ENCODE assay signal across 37 mouse cellular contexts in genomic region chr10:58211213-58211612, GRCm38 (mm10). TPM values are rescaled to one million over a fixed set of nuclear protein-coding genes. Genes with fewer than 3 reads are reported as not detected.
"Had no signal": no experiment of that assay in that cellular context is flagged by ENCODE, and none has a peak within 500 bp of the region (broad histone marks: within the 10 kb centered on the region; RNA-seq: fewer than 3 reads in every experiment).

No protein-coding gene starts in this region.

- H3K27me3 ChIP-seq: heart, embryonic 12.5 days; hindbrain, embryonic 12.5 days; intestine, embryonic 15.5 days; limb, embryonic 13.5 days; limb, embryonic 15.5 days; liver, embryonic 12.5 days had no signal

- H3K4me1 ChIP-seq: heart, embryonic 10.5 days; heart, embryonic 12.5 days; hindbrain, embryonic 10.5 days; hindbrain, embryonic 12.5 days; intestine, embryonic 15.5 days; limb, embryonic 13.5 days; limb, embryonic 15.5 days; liver, embryonic 12.5 days had no signal

- H3K9me3 ChIP-seq: intestine, embryonic 15.5 days; limb, embryonic 15.5 days had no signal

- DNase-seq: gastrocnemius, adult 2 months; gastrocnemius, postnatal 10 days; gastrocnemius, postnatal 25 days; heart, postnatal 10 days; heart, postnatal 4 days; kidney, adult 18-20 months; kidney, postnatal 10 days; kidney, postnatal 25 days; kidney, postnatal 4 days had no signal

- H3K4me3 ChIP-seq: gastrocnemius, adult 2 months; heart, embryonic 10.5 days; heart, embryonic 12.5 days; hindbrain, embryonic 10.5 days; hindbrain, embryonic 12.5 days; intestine, embryonic 15.5 days; layer of hippocampus, adult 2 months; left cerebral cortex, adult 2 months; limb, embryonic 13.5 days; limb, embryonic 15.5 days; liver, embryonic 12.5 days had no signal

- H3K27ac ChIP-seq: gastrocnemius, adult 2 months; heart, embryonic 10.5 days; hindbrain, embryonic 10.5 days; hindbrain, embryonic 12.5 days; hindbrain, embryonic 14.5 days; intestine, embryonic 15.5 days; layer of hippocampus, adult 2 months; left cerebral cortex, adult 2 months; limb, embryonic 13.5 days; limb, embryonic 15.5 days; liver, embryonic 12.5 days had no signal

- H3K36me3 ChIP-seq: heart, embryonic 10.5 days; heart, embryonic 12.5 days; hindbrain, embryonic 10.5 days; hindbrain, embryonic 12.5 days; intestine, embryonic 15.5 days; limb, embryonic 13.5 days; limb, embryonic 15.5 days; liver, embryonic 12.5 days had no signal

RNA-seq across cellular contexts. Expression of gene AW822073, which starts 13.5 kb away (rescaled TPM):
- total RNA-seq: gastrocnemius, adult 2 months; gastrocnemius, postnatal 10 days; gastrocnemius, postnatal 25 days; gastrocnemius, postnatal 4 days; heart, adult 8-10 months; heart, postnatal 10 days; heart, postnatal 25 days; heart, postnatal 4 days; layer of hippocampus, adult 2 months; layer of hippocampus, postnatal 10 days; layer of hippocampus, postnatal 25 days; left cerebral cortex, adult 2 months; left cerebral cortex, postnatal 14 days; left cerebral cortex, postnatal 36 days; liver, adult 2 months had no signal
- polyA plus RNA-seq: heart, embryonic 10.5 days; heart, embryonic 12.5 days; heart, embryonic 14.5 days; heart, embryonic 16.5 days; hindbrain, embryonic 10.5 days; hindbrain, embryonic 12.5 days; hindbrain, embryonic 14.5 days; hindbrain, embryonic 16.5 days; inflammation-experienced regulatory T-cells, adult 6 months; intestine, embryonic 15.5 days; intestine, postnatal 0 days; kidney, embryonic 14.5 days; kidney, embryonic 16.5 days; limb, embryonic 11.5 days; limb, embryonic 13.5 days; limb, embryonic 15.5 days; liver, adult 2 months; liver, embryonic 12.5 days had no signal

RNA-seq across cellular contexts. Expression of gene Duxf3, which starts 21.3 kb away (rescaled TPM):
- total RNA-seq: gastrocnemius, adult 2 months; gastrocnemius, postnatal 10 days; gastrocnemius, postnatal 25 days; gastrocnemius, postnatal 4 days; granulocyte monocyte progenitor cell, adult 5-6 weeks; heart, adult 8-10 months; heart, postnatal 10 days; heart, postnatal 25 days; heart, postnatal 4 days; layer of hippocampus, adult 2 months; layer of hippocampus, postnatal 10 days; layer of hippocampus, postnatal 25 days; left cerebral cortex, adult 2 months; left cerebral cortex, postnatal 14 days; left cerebral cortex, postnatal 36 days; liver, adult 2 months had no signal
- polyA plus RNA-seq: heart, embryonic 10.5 days; heart, embryonic 12.5 days; heart, embryonic 14.5 days; hindbrain, embryonic 10.5 days; hindbrain, embryonic 12.5 days; hindbrain, embryonic 14.5 days; hindbrain, embryonic 16.5 days; inflammation-experienced regulatory T-cells, adult 6 months; intestine, embryonic 15.5 days; intestine, postnatal 0 days; kidney, embryonic 14.5 days; kidney, embryonic 16.5 days; limb, embryonic 11.5 days; limb, embryonic 13.5 days; limb, embryonic 15.5 days; liver, adult 2 months; liver, embryonic 12.5 days had no signal

RNA-seq across cellular contexts. Expression of gene Gm4981, which starts 25.3 kb away (rescaled TPM):
- total RNA-seq: gastrocnemius, adult 2 months; gastrocnemius, postnatal 10 days; gastrocnemius, postnatal 25 days; gastrocnemius, postnatal 4 days; granulocyte monocyte progenitor cell, adult 5-6 weeks; heart, adult 8-10 months; heart, postnatal 10 days; heart, postnatal 25 days; heart, postnatal 4 days; layer of hippocampus, adult 2 months; layer of hippocampus, postnatal 10 days; layer of hippocampus, postnatal 25 days; left cerebral cortex, adult 2 months; left cerebral cortex, postnatal 14 days; left cerebral cortex, postnatal 36 days; liver, adult 2 months had no signal
- polyA plus RNA-seq: heart, embryonic 12.5 days; heart, embryonic 14.5 days; heart, embryonic 16.5 days; hindbrain, embryonic 10.5 days; hindbrain, embryonic 12.5 days; hindbrain, embryonic 14.5 days; hindbrain, embryonic 16.5 days; inflammation-experienced regulatory T-cells, adult 6 months; intestine, embryonic 15.5 days; intestine, postnatal 0 days; kidney, embryonic 14.5 days; kidney, embryonic 16.5 days; limb, embryonic 11.5 days; limb, embryonic 13.5 days; limb, embryonic 15.5 days; liver, adult 2 months; liver, embryonic 12.5 days had no signal
